Mouse (Mus musculus) A20 (cell line): ENCODE measurements around the gene P4ha1.
"Not testable (repeated sequence)": the region's sequence is repeated elsewhere in the genome, so short reads cannot be mapped to it uniquely, and the experiment has no call there.

Experiments
- DNase-seq: peaks from one replicate; pipeline ENCODE4 v3.0.0-alpha.2; 2011; ENCODE audit warnings: low read depth, low spot score

P4ha1 gene

GRCm38 (mm10) chr10:59368729-59369128 is 45.6 kb downstream of the P4ha1 start:
- DNase-seq = no peak

GRCm38 (mm10) chr10:59369426-59369825 is 46.3 kb downstream of the P4ha1 start:
- no peak for DNase-seq

GRCm38 (mm10) chr10:59377906-59378305 is 54.8 kb downstream of the P4ha1 start:
- DNase-seq = no peak

GRCm38 (mm10) chr10:59378728-59379127 is 55.6 kb downstream of the P4ha1 start:
- no peak for DNase-seq

- no peak for DNase-seq
These were observed 56.8 kb downstream of the P4ha1 start for GRCm38 (mm10) chr10:59379927-59380326.

GRCm38 (mm10) chr10:59380411-59380821 is 57.3 kb downstream of the P4ha1 start:
- no peak for DNase-seq

- peak; percentile 65 for DNase-seq
These were observed 58.5 kb downstream of the P4ha1 start for GRCm38 (mm10) chr10:59381563-59381962.

- DNase-seq = no peak
These were observed 63.9 kb downstream of the P4ha1 start for GRCm38 (mm10) chr10:59386951-59387350.

- no peak for DNase-seq
These were observed 66.6 kb downstream of the P4ha1 start for GRCm38 (mm10) chr10:59389652-59390051.

GRCm38 (mm10) chr10:59391907-59392306 is 68.8 kb downstream of the P4ha1 start:
- DNase-seq = no peak

- not testable (repeated sequence) for DNase-seq
These were observed 72.4 kb downstream of the P4ha1 start, which contains the start of gene Gm10273 for GRCm38 (mm10) chr10:59395461-59395860. Gene Gm10273, plus strand, starts transcription at chr10:59395632.

GRCm38 (mm10) chr10:59402899-59403792 is 80.0 kb downstream of the P4ha1 start, which contains the start of gene Pla2g12b:
Gene Pla2g12b, plus strand, starts transcription at chr10:59403660.
- DNase-seq = no peak

GRCm38 (mm10) chr10:59403793-59404149 is 80.7 kb downstream of the P4ha1 start:
- DNase-seq = no peak

- peak; percentile 27 for DNase-seq
These were observed 85.4 kb downstream of the P4ha1 start for GRCm38 (mm10) chr10:59408499-59408898.

- no peak for DNase-seq
These were observed 87.2 kb downstream of the P4ha1 start for GRCm38 (mm10) chr10:59410264-59410663.

- DNase-seq = no peak
These were observed 90.6 kb downstream of the P4ha1 start for GRCm38 (mm10) chr10:59413711-59414110.

- DNase-seq = no peak
These were observed 93.5 kb downstream of the P4ha1 start for GRCm38 (mm10) chr10:59416623-59417022.

- DNase-seq = no peak
These were observed 96.4 kb downstream of the P4ha1 start for GRCm38 (mm10) chr10:59419516-59419915.
